Mouse (Mus musculus): Measurements from ENCODE around the gene Trim61. TPM values are rescaled to one million over a fixed set of nuclear protein-coding genes. Genes with fewer than 3 reads are reported as not detected.

The Trim61 gene
- total and polyA plus RNA-seq, 3 experiments: not detected

- DNase-seq (ENCODE audit: low read depth, low spot score): no peak
- Histone ChIP-seq H3K27ac (ENCODE audit: control insufficient read depth, low read depth, low read length) (no peak overlapping the region), H3K27me3 (ENCODE audit: control insufficient read depth in 1 of 2, insufficient read depth in 2 of 2, low read length in 2 of 2) (no peaks in the 10 kb centered on the region), H3K36me3 (ENCODE audit: control insufficient read depth in 1 of 2, insufficient read depth in 2 of 2, low read length in 2 of 2) (no peaks in the 10 kb centered on the region), H3K9ac (ENCODE audit: control insufficient read depth, low read depth, low read length, poor library complexity, severe bottlenecking) (no peak overlapping the region), H3K4me1 (ENCODE audit: control insufficient read depth in 1 of 2, insufficient read depth in 2 of 2, low read length in 2 of 2) (no peaks in the 10 kb centered on the region), H3K9me3 (replicated peaks; ENCODE audit: insufficient read depth, low read length) (no peaks in the 10 kb centered on the region), H3K79me2 (ENCODE audit: control insufficient read depth, insufficient read depth, low read length, poor library complexity) (no peaks in the 10 kb centered on the region), H3K4me3 (ENCODE audit: control insufficient read depth in 1 of 2, insufficient read depth in 1 of 2, low read depth in 2 of 2, low read length in 2 of 2) (no peak overlapping the region)
- TF ChIP-seq NELFE (IDR thresholded peaks at IDR 0.05; ENCODE audit: low read depth, low read length) (no peak), GABPA (IDR thresholded peaks at IDR 0.05; ENCODE audit: low read depth, low read length) (no peak), ELF1 (IDR thresholded peaks at IDR 0.05; ENCODE audit: low read depth, low read length) (no peak), MYC (IDR thresholded peaks at IDR 0.05; ENCODE audit: low read depth, low read length) (no peak)
Observed at GRCm38 (mm10) chr8:65062195-65062594, 43.9 kb upstream of the Trim61 start.

GRCm38 (mm10) chr8:65056722-65057121 is 38.4 kb upstream of the Trim61 start:
- Histone ChIP-seq H3K36me3 (ENCODE audit: control insufficient read depth in 1 of 2, insufficient read depth in 2 of 2, low read length in 2 of 2) (no peaks in the 10 kb centered on the region), H3K79me2 (ENCODE audit: control insufficient read depth, insufficient read depth, low read length, poor library complexity) (no peaks in the 10 kb centered on the region), H3K4me3 (ENCODE audit: control insufficient read depth in 1 of 2, insufficient read depth in 1 of 2, low read depth in 2 of 2, low read length in 2 of 2) (no peak overlapping the region), H3K9ac (ENCODE audit: control insufficient read depth, low read depth, low read length, poor library complexity, severe bottlenecking) (no peak overlapping the region), H3K27ac (ENCODE audit: control insufficient read depth, low read depth, low read length) (no peak overlapping the region), H3K27me3 (ENCODE audit: control insufficient read depth in 1 of 2, insufficient read depth in 2 of 2, low read length in 2 of 2) (no peaks in the 10 kb centered on the region), H3K9me3 (replicated peaks; ENCODE audit: insufficient read depth, low read length) (no peaks in the 10 kb centered on the region), H3K4me1 (ENCODE audit: control insufficient read depth in 1 of 2, insufficient read depth in 2 of 2, low read length in 2 of 2) (no peaks in the 10 kb centered on the region)
- TF ChIP-seq GABPA (IDR thresholded peaks at IDR 0.05; ENCODE audit: low read depth, low read length): no peak
- TF ChIP-seq UBTF (IDR thresholded peaks at IDR 0.05; ENCODE audit: borderline replicate concordance, insufficient read depth, low read depth, low read length): no peak
- TF ChIP-seq E2F4 (IDR thresholded peaks at IDR 0.05; ENCODE audit: borderline replicate concordance, low read depth, low read length): no peak
- no peak for TF ChIP-seq GATA1 (IDR thresholded peaks at IDR 0.05; ENCODE audit: low read depth, low read length)
- no peak for TF ChIP-seq CHD2 (IDR thresholded peaks at IDR 0.05; ENCODE audit: low read length)
- TF ChIP-seq NRF1 (IDR thresholded peaks at IDR 0.05; ENCODE audit: insufficient read depth, low read depth, low read length, poor library complexity, severe bottlenecking): no peak
- no peak for TF ChIP-seq ETS1 (IDR thresholded peaks at IDR 0.05; ENCODE audit: low read depth, low read length)
- TF ChIP-seq BHLHE40 (IDR thresholded peaks at IDR 0.05; ENCODE audit: borderline replicate concordance, low read depth, low read length): no peak
- no peak for TF ChIP-seq ZC3H11A (IDR thresholded peaks at IDR 0.05; ENCODE audit: low read depth, low read length)
- TF ChIP-seq KAT2A (conservative IDR thresholded peaks at IDR 0.05; ENCODE audit: low read depth, low read length): no peak
- no peak for DNase-seq (ENCODE audit: low read depth, low spot score)

GRCm38 (mm10) chr8:65053968-65054367 is 35.6 kb upstream of the Trim61 start:
- H3K9me3 ChIP-seq (replicated peaks; ENCODE audit: insufficient read depth, low read length): no peaks in the 10 kb centered on the region
- DNase-seq (ENCODE audit: low read depth, low spot score): no peak
- H3K36me3 ChIP-seq (ENCODE audit: control insufficient read depth in 1 of 2, insufficient read depth in 2 of 2, low read length in 2 of 2): no peaks in the 10 kb centered on the region
- H3K9ac ChIP-seq (ENCODE audit: control insufficient read depth, low read depth, low read length, poor library complexity, severe bottlenecking): no peak overlapping the region
- H3K27ac ChIP-seq (ENCODE audit: control insufficient read depth, low read depth, low read length): no peak overlapping the region
- H3K27me3 ChIP-seq (ENCODE audit: control insufficient read depth in 1 of 2, insufficient read depth in 2 of 2, low read length in 2 of 2): no peaks in the 10 kb centered on the region
- H3K79me2 ChIP-seq (ENCODE audit: control insufficient read depth, insufficient read depth, low read length, poor library complexity): no peaks in the 10 kb centered on the region
- no peaks in the 10 kb centered on the region for H3K4me1 ChIP-seq (ENCODE audit: control insufficient read depth in 1 of 2, insufficient read depth in 2 of 2, low read length in 2 of 2)
- no peak for TF ChIP-seq UBTF (IDR thresholded peaks at IDR 0.05; ENCODE audit: borderline replicate concordance, insufficient read depth, low read depth, low read length)
- no peak for TF ChIP-seq SIN3A (IDR thresholded peaks at IDR 0.05; ENCODE audit: low read length)
- TF ChIP-seq CTCF (IDR thresholded peaks at IDR 0.05 in 2 of 3, conservative IDR thresholded peaks at IDR 0.05 in 1 of 3; ENCODE audit: control insufficient read depth in 1 of 3, insufficient read depth in 1 of 3, low read depth in 2 of 3, low read length in 3 of 3, poor library complexity in 1 of 3, severe bottlenecking in 1 of 3): no peak
- no peak for TF ChIP-seq ZKSCAN1 (IDR thresholded peaks at IDR 0.05; ENCODE audit: low read depth, low read length)
- TF ChIP-seq TCF12 (IDR thresholded peaks at IDR 0.05; ENCODE audit: low read depth, low read length): no peak
- TF ChIP-seq HCFC1 (IDR thresholded peaks at IDR 0.05; ENCODE audit: low read depth, low read length): no peak
- TF ChIP-seq POLR2AphosphoS2 (IDR thresholded peaks at IDR 0.05; ENCODE audit: low read length): no peak
- TF ChIP-seq E2F4 (IDR thresholded peaks at IDR 0.05; ENCODE audit: borderline replicate concordance, low read depth, low read length): no peak
- no peak for TF ChIP-seq CHD2 (IDR thresholded peaks at IDR 0.05; ENCODE audit: low read length)
- no peak for TF ChIP-seq POLR2A (IDR thresholded peaks at IDR 0.05; ENCODE audit: control insufficient read depth in 1 of 2, insufficient read depth in 1 of 2, low read depth in 1 of 2, low read length in 2 of 2, poor library complexity in 1 of 2)
- no peak for TF ChIP-seq MAFK (IDR thresholded peaks at IDR 0.05; ENCODE audit: borderline replicate concordance, low read depth, low read length)
- TF ChIP-seq TAL1 (IDR thresholded peaks at IDR 0.05; ENCODE audit: low read length): no peak
- no peak for TF ChIP-seq RCOR1 (IDR thresholded peaks at IDR 0.05; ENCODE audit: low read depth, low read length)
- H3K4me3 ChIP-seq (ENCODE audit: control insufficient read depth in 1 of 2, insufficient read depth in 1 of 2, low read depth in 2 of 2, low read length in 2 of 2): no peak overlapping the region
